15 mouse cellular contexts compared by ENCODE assay signal in the genomic region with DNA sequence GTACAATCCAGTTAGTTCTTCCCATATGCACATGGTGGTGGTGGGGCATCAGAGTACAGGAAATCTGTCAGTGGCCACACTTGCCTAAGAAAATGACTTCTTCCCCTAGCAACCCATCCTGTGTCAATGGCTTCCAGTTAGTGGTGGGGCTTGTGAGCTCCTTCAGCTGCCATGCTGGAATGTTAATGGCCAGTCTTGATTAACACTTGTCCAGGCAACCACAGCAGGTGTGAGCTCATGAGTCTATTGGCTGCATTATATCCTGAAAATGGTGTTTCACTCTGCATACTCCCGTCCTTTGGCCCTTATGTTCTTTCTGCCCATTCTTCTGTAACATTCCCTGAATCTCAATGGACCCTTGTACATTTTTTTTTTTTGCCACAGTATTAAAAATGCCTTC.
"Had no signal": no experiment of that assay in that cellular context is flagged by ENCODE, and none has a peak within 500 bp of the region (broad histone marks: within the 10 kb centered on the region; RNA-seq: fewer than 3 reads in every experiment).

No protein-coding gene starts in this region.

- H3K4me2 ChIP-seq: neural tube, embryonic 13.5 days; neural tube, embryonic 15.5 days; stomach, embryonic 15.5 days had no signal

- H3K27me3 ChIP-seq: neural tube, embryonic 13.5 days; neural tube, embryonic 15.5 days; stomach, embryonic 15.5 days had no signal

- DNase-seq: retina, postnatal 1 day; right cerebral cortex, adult 18-20 months; right cerebral cortex, postnatal 14 days; right cerebral cortex, postnatal 25 days; right cerebral cortex, postnatal 4 days; spleen, adult 18-20 months; thymus, adult 18-20 months; thymus, adult 2 months; thymus, postnatal 14 days; thymus, postnatal 25 days; thymus, postnatal 36 days; thymus, postnatal 4 days had no signal

- H3K36me3 ChIP-seq: neural tube, embryonic 13.5 days; neural tube, embryonic 15.5 days; stomach, embryonic 15.5 days had no signal

- H3K4me3 ChIP-seq: neural tube, embryonic 13.5 days; neural tube, embryonic 15.5 days; stomach, embryonic 15.5 days had no signal
